Mouse (Mus musculus): ENCODE measurements around the gene 4930432K21Rik. TPM values are rescaled to one million over a fixed set of nuclear protein-coding genes. Genes with fewer than 3 reads are reported as not detected.

4930432K21Rik gene
- total and polyA plus RNA-seq, 3 experiments: 0.09 TPM; not detected in 2

DNA sequence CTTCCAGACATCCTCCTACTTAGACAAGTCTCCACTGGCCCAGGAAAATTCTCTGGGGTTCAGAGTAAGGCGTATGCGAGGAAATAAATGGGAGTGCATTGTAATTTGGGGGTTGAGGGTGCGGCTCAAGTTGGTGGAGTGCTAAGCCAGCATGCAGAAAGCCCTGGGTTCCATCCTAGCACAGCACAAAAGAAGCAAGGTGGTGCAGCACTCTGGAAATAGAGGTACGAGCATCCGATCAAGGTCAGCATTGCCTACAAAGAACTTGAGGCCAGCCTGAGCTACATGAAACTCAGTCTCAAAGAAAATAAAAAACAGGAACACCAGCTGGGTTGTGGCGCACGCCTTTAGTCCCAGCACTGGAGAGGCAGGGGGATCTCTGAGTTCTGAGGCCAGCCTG is 37.3 kb downstream of the 4930432K21Rik start, which contains the start of gene Nanos3:
Nanos3 (minus strand) TSS at position 101 of the 400 bp plus-strand sequence.
- Histone ChIP-seq H3K4me3 (replicated peaks in 1 of 3; ENCODE audit: low read depth in 2 of 3, low read length in 2 of 3, poor library complexity in 1 of 3) (no peak within 1 kb of the TSS), H3K79me2 (replicated peaks; ENCODE audit: control insufficient read depth, extremely low read depth, insufficient read depth, poor library complexity, severe bottlenecking) (no peaks in the 10 kb centered on the region), H3K9ac (ENCODE audit: insufficient read depth, low read depth) (no peak within 1 kb of the TSS), H3K9me3 (replicated peaks; ENCODE audit: low read length) (peaks cover 4% of the 10 kb centered on the region), H3K4me1 (ENCODE audit: control insufficient read depth in 1 of 2, insufficient read depth in 2 of 2) (peaks cover 3 to 11% of the 10 kb centered on the region in 2 experiments; a peak in 2 of 4 replicates), H3K36me3 (replicated peaks in 1 of 2; ENCODE audit: control insufficient read depth in 1 of 2, insufficient read depth in 1 of 2, low read length in 1 of 2) (no peaks in the 10 kb centered on the region), H3K4me2 (ENCODE audit: insufficient read depth, low read depth, poor library complexity, severe bottlenecking) (no peak within 1 kb of the TSS), H3K27me3 (replicated peaks) (no peaks in the 10 kb centered on the region), H3K27ac (ENCODE audit: insufficient read depth, low read depth) (no peak within 1 kb of the TSS)
- in situ Hi-C loops (cut with MboI; ENCODE audit: low pct_ligation_motif_present, low pct_unique_long_range_greater_than_20kb, low sequenced_read_pairs) (loop anchor here (10.0 kb wide), 1 partner anchor 90 kb away; the partner anchor contains the start of gene Ccdc130), dilution Hi-C loops (cut with MboI; ENCODE audit: extremely low pct_ligation_motif_present, extremely low pct_unique_long_range_greater_than_20kb, low sequenced_read_pairs) (no loop called here)
- no peak for DNase-seq (ENCODE audit: extremely low read depth)
- TF ChIP-seq ETS1 (conservative IDR thresholded peaks at IDR 0.05; ENCODE audit: low read depth, low read length) (no peak), NELFE (IDR thresholded peaks at IDR 0.05; ENCODE audit: low read depth, low read length) (no peak), UBTF (IDR thresholded peaks at IDR 0.05; ENCODE audit: low read depth, low read length) (no peak), MAX (IDR thresholded peaks at IDR 0.05; ENCODE audit: low read length) (no peak), USF1 (IDR thresholded peaks at IDR 0.05; ENCODE audit: low read depth, low read length) (no peak), CHD1 (IDR thresholded peaks at IDR 0.05; ENCODE audit: low read depth, low read length) (no peak), JUND (conservative IDR thresholded peaks at IDR 0.05; ENCODE audit: low read depth, low read length) (no peak), NRF1 (IDR thresholded peaks at IDR 0.05; ENCODE audit: low read depth, low read length) (no peak), RCOR1 (conservative IDR thresholded peaks at IDR 0.05; ENCODE audit: low read depth, low read length) (no peak), TBP (conservative IDR thresholded peaks at IDR 0.05; ENCODE audit: low read depth, low read length) (no peak), CHD2 (IDR thresholded peaks at IDR 0.05; ENCODE audit: low read length) (no peak), IRF4 (IDR thresholded peaks at IDR 0.05; ENCODE audit: low read depth, low read length) (no peak), TCF12 (IDR thresholded peaks at IDR 0.05; ENCODE audit: low read depth, low read length) (no peak), MXI1 (IDR thresholded peaks at IDR 0.05; ENCODE audit: low read depth, low read length) (no peak), E2F4 (IDR thresholded peaks at IDR 0.05; ENCODE audit: insufficient replicate concordance, low read depth, low read length) (no peak)

DNA sequence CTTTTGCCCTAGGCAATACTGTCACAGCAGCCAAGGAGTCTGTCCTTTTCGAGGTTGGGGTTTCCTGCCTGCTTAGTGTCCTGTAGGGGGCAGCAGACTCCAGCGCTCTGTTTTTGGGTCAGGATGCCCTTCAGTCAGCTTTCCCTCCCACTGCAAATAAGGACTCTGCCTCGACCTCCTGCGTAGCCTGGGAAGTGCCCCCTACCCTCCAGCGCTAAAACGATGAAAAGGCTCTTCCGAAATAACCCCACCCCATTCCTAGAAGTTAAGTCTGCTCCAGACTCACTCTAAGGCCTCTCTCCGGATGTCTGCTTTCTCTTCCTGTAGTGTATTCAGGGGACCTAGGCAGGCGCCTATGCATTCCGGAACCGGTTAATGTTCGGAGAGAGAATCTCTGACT is 38.7 kb downstream of the 4930432K21Rik start:
- TF ChIP-seq IRF4 (IDR thresholded peaks at IDR 0.05; ENCODE audit: low read depth, low read length) (peak; percentile 49; the same call in 1 of the 2 replicates), POLR2AphosphoS2 (IDR thresholded peaks at IDR 0.05; ENCODE audit: low read depth, low read length) (no peak), TBP (conservative IDR thresholded peaks at IDR 0.05; ENCODE audit: low read depth, low read length) (0 out of 2 replicates have a peak, but pooled peaks have one; percentile 43), MXI1 (IDR thresholded peaks at IDR 0.05; ENCODE audit: low read depth, low read length) (no peak), SIN3A (IDR thresholded peaks at IDR 0.05; ENCODE audit: low read length) (peak; percentile 27; the same call in 1 of the 2 replicates), CTCF (conservative IDR thresholded peaks at IDR 0.05 in 1 of 2, IDR thresholded peaks at IDR 0.05 in 1 of 2; ENCODE audit: low read depth in 2 of 2, low read length in 2 of 2) (peak; percentile 81 to 95), SMC3 (IDR thresholded peaks at IDR 0.05; ENCODE audit: low read depth, low read length) (peak; percentile 84), ZC3H11A (IDR thresholded peaks at IDR 0.05; ENCODE audit: low read depth, low read length) (peak; percentile 63), ELF1 (IDR thresholded peaks at IDR 0.05; ENCODE audit: low read depth, low read length) (peak; percentile 56; the same call in 1 of the 2 replicates), KAT2A (IDR thresholded peaks at IDR 0.05; ENCODE audit: insufficient replicate concordance, low read length) (no peak), EP300 (IDR thresholded peaks at IDR 0.05; ENCODE audit: low read length) (0 out of 2 replicates have a peak, but pooled peaks have one; percentile 4), TCF12 (IDR thresholded peaks at IDR 0.05; ENCODE audit: low read depth, low read length) (0 out of 2 replicates have a peak, but pooled peaks have one; percentile 33), USF1 (IDR thresholded peaks at IDR 0.05; ENCODE audit: low read depth, low read length) (no peak), POLR2A (IDR thresholded peaks at IDR 0.05; ENCODE audit: low read depth, low read length) (peak; percentile 49; the same call in 1 of the 2 replicates), RAD21 (IDR thresholded peaks at IDR 0.05; ENCODE audit: low read depth, low read length) (peak; percentile 95)
- dilution Hi-C loops (cut with MboI; ENCODE audit: extremely low pct_ligation_motif_present, extremely low pct_unique_long_range_greater_than_20kb, low sequenced_read_pairs): no loop called here
- H3K9me3 ChIP-seq (replicated peaks; ENCODE audit: low read length): peaks cover 4% of the 10 kb centered on the region
- H3K9ac ChIP-seq (ENCODE audit: insufficient read depth, low read depth): peak overlapping the region; percentile 15; the same call in 1 of the 2 replicates
- DNase-seq (ENCODE audit: extremely low read depth): peak; percentile 87
- no peaks in the 10 kb centered on the region for H3K27me3 ChIP-seq (replicated peaks)
- in situ Hi-C loops (cut with MboI; ENCODE audit: low pct_ligation_motif_present, low pct_unique_long_range_greater_than_20kb, low sequenced_read_pairs): loop anchor here (10.0 kb wide), 1 partner anchor 88 kb away; the partner anchor contains the start of gene Ccdc130
- H3K4me3 ChIP-seq (replicated peaks in 1 of 3; ENCODE audit: low read depth in 2 of 3, low read length in 2 of 3, poor library complexity in 1 of 3): peak overlapping the region; percentile 37 to 52 (median 46)
- peak overlapping the region; percentile 44 for H3K4me2 ChIP-seq (ENCODE audit: insufficient read depth, low read depth, poor library complexity, severe bottlenecking)
- H3K36me3 ChIP-seq (replicated peaks in 1 of 2; ENCODE audit: control insufficient read depth in 1 of 2, insufficient read depth in 1 of 2, low read length in 1 of 2): no peaks in the 10 kb centered on the region
- no peaks in the 10 kb centered on the region for H3K79me2 ChIP-seq (replicated peaks; ENCODE audit: control insufficient read depth, extremely low read depth, insufficient read depth, poor library complexity, severe bottlenecking)
- H3K27ac ChIP-seq (ENCODE audit: insufficient read depth, low read depth): no peak overlapping the region
- peaks cover 0 to 13% of the 10 kb centered on the region in 2 experiments; a peak in 2 of 4 replicates for H3K4me1 ChIP-seq (ENCODE audit: control insufficient read depth in 1 of 2, insufficient read depth in 2 of 2)
